Mouse (Mus musculus): ENCODE results near the gene Ppef1.

- TF ChIP-seq POLR2A (IDR thresholded peaks at IDR 0.05; ENCODE audit: insufficient read depth, low read length) (no peak), CTCF (IDR thresholded peaks at IDR 0.05; ENCODE audit: low read depth, low read length) (no peak), EP300 (IDR thresholded peaks at IDR 0.05; ENCODE audit: insufficient read depth, low read depth, low read length) (no peak)
These were observed at the start of gene Ppef1 for GRCm38 (mm10) chrX:160735650-160736049.

All from ES-Bruce4 (cell line).